In genomic region chr1:78784936-78785335, GRCm38 (mm10) we compare ENCODE assay signal across 1 mouse cellular context. TPM values are rescaled to one million over a fixed set of nuclear protein-coding genes. Genes with fewer than 3 reads are reported as not detected.
"Had no signal": no experiment of that assay in that cellular context is flagged by ENCODE, and none has a peak within 500 bp of the region (broad histone marks: within the 10 kb centered on the region; RNA-seq: fewer than 3 reads in every experiment).

No protein-coding gene starts in this region.

RNA-seq across cellular contexts. Expression of gene Kcne4, which starts 31.6 kb away (rescaled TPM):
- polyA plus RNA-seq: macrophage had no signal
